In the genomic region with DNA sequence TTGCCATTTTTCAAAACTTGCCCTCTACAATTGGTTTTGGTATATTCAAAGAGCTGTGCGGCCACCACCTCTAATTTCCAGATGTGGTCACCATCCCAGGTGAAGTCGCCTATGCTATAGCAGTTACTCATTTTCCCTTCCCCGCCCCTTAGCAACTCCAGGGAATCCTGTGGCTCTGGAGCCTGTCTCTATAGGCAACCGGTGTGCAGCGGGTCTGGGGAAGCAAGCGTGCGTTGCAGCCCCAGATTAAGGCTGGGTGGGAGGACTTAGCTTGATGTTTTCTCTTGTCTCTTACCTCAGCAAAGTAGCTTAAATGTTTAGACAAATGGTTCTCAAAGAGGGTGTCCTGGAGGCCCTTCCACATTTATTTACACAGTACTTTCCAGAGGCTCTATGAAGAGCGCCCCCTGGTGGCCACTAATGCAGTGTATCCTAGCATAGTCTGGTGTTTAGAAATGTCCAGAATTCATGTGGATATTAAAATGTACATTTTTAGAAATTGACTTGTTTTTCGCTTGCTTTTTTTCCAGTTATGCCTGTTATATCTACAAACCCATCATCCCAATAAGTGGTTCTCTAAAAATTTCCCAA, we compare ENCODE assay signal across 9 mouse cellular contexts. TPM values are rescaled to one million over a fixed set of nuclear protein-coding genes. Genes with fewer than 3 reads are reported as not detected.
DNase-seq lines count a peak whose midpoint lies in the region; ATAC-seq and TF ChIP-seq lines count a peak whose summit lies in the region.
"Had no signal": no experiment of that assay in that cellular context is flagged by ENCODE, and none has a peak within 500 bp of the region (broad histone marks: within the 10 kb centered on the region; RNA-seq: fewer than 3 reads in every experiment).

No protein-coding gene starts in this region.

- DNase-seq in kidney, adult 2 months = peak; percentile 39
- DNase-seq in kidney, adult 11 months = no peak
- peak; percentile 78 to 79 for DNase-seq in B cell, adult 2 months
- peak; percentile 72 for DNase-seq in MEL (ENCODE audit: low read depth, low spot score)
- DNase-seq in cerebellum, adult 2 months = peak; percentile 37 to 63
- DNase-seq in heart, postnatal 4 days = peak; percentile 63
- peak; percentile 74 for DNase-seq in midbrain, embryonic 14.5 days
- DNase-seq in ovary, postnatal 10 days (ENCODE audit: low spot score) = no peak

- H3K27me3 ChIP-seq in kidney, adult 2 months (replicated peaks; ENCODE audit: control insufficient read depth, insufficient read depth, low read length) = no peaks in the 10 kb centered on the region
- H3K27me3 ChIP-seq in MEL (ENCODE audit: control insufficient read depth in 1 of 2, insufficient read depth in 2 of 2, low read length in 2 of 2) = no peaks in the 10 kb centered on the region
- H3K27me3 ChIP-seq in cerebellum, adult 2 months (ENCODE audit: control insufficient read depth, insufficient read depth, low read length) = no peaks in the 10 kb centered on the region
- no peaks in the 10 kb centered on the region for H3K27me3 ChIP-seq in midbrain, embryonic 14.5 days (ENCODE audit: control insufficient read depth, insufficient read depth, low read length)
- H3K27me3 ChIP-seq: limb, embryonic 12.5 days had no signal

- no peaks in the 10 kb centered on the region; the same call in 1 of the 2 replicates for H3K36me3 ChIP-seq in kidney, adult 2 months (ENCODE audit: control insufficient read depth, insufficient read depth, low read length)
- H3K36me3 ChIP-seq in MEL (ENCODE audit: control insufficient read depth in 1 of 2, insufficient read depth in 2 of 2, low read length in 2 of 2) = peaks cover 0 to 6% of the 10 kb centered on the region in 2 experiments; a peak in 1 of 4 replicates
- H3K36me3 ChIP-seq in midbrain, embryonic 14.5 days (ENCODE audit: control insufficient read depth, insufficient read depth, low read length) = peaks cover 28% of the 10 kb centered on the region

- H3K4me2 ChIP-seq in midbrain, embryonic 14.5 days (ENCODE audit: low read length) = no peak overlapping the region
- H3K4me2 ChIP-seq: limb, embryonic 12.5 days had no signal

- no peaks in the 10 kb centered on the region for H3K4me1 ChIP-seq in kidney, adult 2 months (ENCODE audit: control insufficient read depth, insufficient read depth, low read length)
- no peaks in the 10 kb centered on the region for H3K4me1 ChIP-seq in MEL (ENCODE audit: control insufficient read depth in 1 of 2, insufficient read depth in 2 of 2, low read length in 2 of 2)
- H3K4me1 ChIP-seq in cerebellum, adult 2 months (ENCODE audit: control insufficient read depth, insufficient read depth, low read length) = no peaks in the 10 kb centered on the region
- no peaks in the 10 kb centered on the region for H3K4me1 ChIP-seq in midbrain, embryonic 14.5 days (ENCODE audit: control insufficient read depth, insufficient read depth, low read length)
- H3K4me1 ChIP-seq: limb, embryonic 12.5 days had no signal

- no peak overlapping the region for H3K27ac ChIP-seq in kidney, adult 2 months (ENCODE audit: insufficient read depth, low read depth, low read length)
- H3K27ac ChIP-seq in MEL (ENCODE audit: control insufficient read depth, low read depth, low read length) = no peak overlapping the region
- no peak overlapping the region for H3K27ac ChIP-seq in cerebellum, adult 2 months (ENCODE audit: insufficient read depth, low read length)
- H3K27ac ChIP-seq in midbrain, embryonic 14.5 days (replicated peaks; ENCODE audit: low read depth, low read length) = no peak overlapping the region
- H3K27ac ChIP-seq: limb, embryonic 12.5 days had no signal

- H3K79me2 ChIP-seq in MEL (ENCODE audit: control insufficient read depth, insufficient read depth, low read length, poor library complexity) = no peaks in the 10 kb centered on the region

- no peak overlapping the region for H3K4me3 ChIP-seq in kidney, adult 2 months (ENCODE audit: insufficient read depth, low read depth, low read length)
- H3K4me3 ChIP-seq in MEL (ENCODE audit: control insufficient read depth in 1 of 2, insufficient read depth in 1 of 2, low read depth in 2 of 2, low read length in 2 of 2) = no peak overlapping the region
- no peak overlapping the region for H3K4me3 ChIP-seq in cerebellum, adult 2 months (replicated peaks; ENCODE audit: insufficient read depth, low read depth, low read length)
- H3K4me3 ChIP-seq in midbrain, embryonic 14.5 days (replicated peaks; ENCODE audit: low read depth, low read length) = no peak overlapping the region
- H3K4me3 ChIP-seq: limb, embryonic 12.5 days had no signal

- ATAC-seq in midbrain, embryonic 14.5 days (ENCODE audit: low FRiP score, low TSS enrichment) = no peak

- TF ChIP-seq RAD21 in MEL (IDR thresholded peaks at IDR 0.05; ENCODE audit: low read depth, low read length) = peak; percentile 53

- 81% methylated on average over 9 of the region's 9 CpGs for whole genome bisulfite sequencing in kidney, adult 2 months
- 72% methylated on average over 9 of the region's 9 CpGs for WGBS in cerebellum, adult 2 months
- WGBS in midbrain, embryonic 14.5 days = 62% methylated on average over 9 of the region's 9 CpGs

- H3K9me3 ChIP-seq in MEL (replicated peaks; ENCODE audit: insufficient read depth, low read length) = no peaks in the 10 kb centered on the region
- H3K9me3 ChIP-seq in midbrain, embryonic 14.5 days (ENCODE audit: control insufficient read depth, low read length) = 0 out of 2 replicates have a peak, but pooled peaks cover 5% of the 10 kb centered on the region
- H3K9me3 ChIP-seq: limb, embryonic 12.5 days had no signal

- peak; percentile 34 for TF ChIP-seq CTCF in kidney, adult 2 months (conservative IDR thresholded peaks at IDR 0.05; ENCODE audit: insufficient read depth, insufficient read length, low read depth, low read length)
- TF ChIP-seq CTCF in MEL (IDR thresholded peaks at IDR 0.05 in 2 of 3, conservative IDR thresholded peaks at IDR 0.05 in 1 of 3; ENCODE audit: control insufficient read depth in 1 of 3, insufficient read depth in 1 of 3, low read depth in 2 of 3, low read length in 3 of 3, poor library complexity in 1 of 3, severe bottlenecking in 1 of 3) = peak; percentile 72 to 82 (median 77)
- TF ChIP-seq CTCF in cerebellum, adult 2 months (IDR thresholded peaks at IDR 0.05; ENCODE audit: borderline replicate concordance, insufficient read depth, low read depth, low read length) = peak; percentile 35; the same call in 1 of the 2 replicates

- no peak overlapping the region for H3K9ac ChIP-seq in MEL (ENCODE audit: control insufficient read depth, low read depth, low read length, poor library complexity, severe bottlenecking)
- no peak overlapping the region for H3K9ac ChIP-seq in midbrain, embryonic 14.5 days (replicated peaks; ENCODE audit: low read length)
- H3K9ac ChIP-seq: limb, embryonic 12.5 days had no signal

- no peak for TF ChIP-seq EP300 in MEL (IDR thresholded peaks at IDR 0.05; ENCODE audit: low read depth in 1 of 2, low read length in 2 of 2)

- no peak for TF ChIP-seq POLR2A in kidney, adult 2 months (IDR thresholded peaks at IDR 0.05; ENCODE audit: low read depth, low read length)
- TF ChIP-seq POLR2A in MEL (IDR thresholded peaks at IDR 0.05; ENCODE audit: control insufficient read depth in 1 of 2, insufficient read depth in 1 of 2, low read depth in 1 of 2, low read length in 2 of 2, poor library complexity in 1 of 2) = no peak
- TF ChIP-seq POLR2A in cerebellum, adult 2 months (IDR thresholded peaks at IDR 0.05; ENCODE audit: borderline replicate concordance, insufficient read depth, low read length) = no peak

TF ChIP-seq in MEL, 35 proteins besides CTCF, POLR2A, EP300 and RAD21:
- TF ChIP-seq SMC3 (IDR thresholded peaks at IDR 0.05; ENCODE audit: low read depth, low read length) (peak; percentile 82), TBP (IDR thresholded peaks at IDR 0.05; ENCODE audit: low read depth, low read length) (no peak), HCFC1 (IDR thresholded peaks at IDR 0.05; ENCODE audit: low read depth, low read length) (0 out of 2 replicates have a peak, but pooled peaks have one; percentile 18), ZC3H11A (IDR thresholded peaks at IDR 0.05; ENCODE audit: low read depth, low read length) (peak; percentile 51)

RNA-seq across cellular contexts. Expression of a gene that starts 16.7 kb away (rescaled TPM):
- polyA plus RNA-seq in kidney, adult 2 months (2012; rRNA removed) = 61.8 and 71.7 TPM in 2 replicates
- total RNA-seq in MEL (2012; rRNA removed) = 39.6 and 51.7 TPM in 2 replicates
- polyA plus RNA-seq in MEL (2012; ENCODE audit: insufficient read depth in 1 of 2, insufficient read length in 2 of 2, low read depth in 1 of 2, low replicate concordance in 2 of 2, missing spikeins in 1 of 2) = 10 to 100 TPM in 1 of 2 experiments, not detected in 1; 51.5 TPM
- 30.7 and 33.3 TPM in 2 replicates for polyA plus RNA-seq in cerebellum, adult 2 months (2012; rRNA removed)
- 10 to 100 TPM; 53.0 to 55.1 TPM for total RNA-seq in heart, postnatal 4 days (2021)
- polyA plus RNA-seq in midbrain, embryonic 14.5 days (2014; fragmentation: Nextera tagmentation; extraction: Ambion mirVana) = 88.0 and 102 TPM in 2 replicates

RNA-seq across cellular contexts. Expression of a gene that starts 52.9 kb away (rescaled TPM):
- 3.5 and 5.3 TPM in 2 replicates for polyA plus RNA-seq in kidney, adult 2 months (2012; rRNA removed)
- total RNA-seq in MEL (2012; rRNA removed) = not detected in 2 replicates
- polyA plus RNA-seq in MEL (2012; ENCODE audit: insufficient read depth in 1 of 2, insufficient read length in 2 of 2, low read depth in 1 of 2, low replicate concordance in 2 of 2, missing spikeins in 1 of 2) = under 1 TPM in 1 of 2 experiments, not detected in 1; 0.04 TPM
- 0.79 and 1.1 TPM in 2 replicates for polyA plus RNA-seq in cerebellum, adult 2 months (2012; rRNA removed)
- 10 to 100 TPM; 13.3 to 16.3 TPM for total RNA-seq in heart, postnatal 4 days (2021)
- polyA plus RNA-seq in midbrain, embryonic 14.5 days (2014; fragmentation: Nextera tagmentation; extraction: Ambion mirVana) = 0.13 and 3.7 TPM in 2 replicates

Comparison
In these comparisons a context has a peak if more than half of its experiments do, and no peak if none do; other contexts are left out.
1. DNase-seq: peak in kidney, adult 2 months (single experiment), B cell, adult 2 months (2 of 2), MEL (single experiment), cerebellum, adult 2 months (2 of 2), heart, postnatal 4 days (single experiment) and midbrain, embryonic 14.5 days (single experiment); none in kidney, adult 11 months (single experiment) and ovary, postnatal 10 days (single experiment).
2. Peak in every context shown above with its lines, with median percentiles within 50 percentile points of each other: CTCF ChIP-seq.